Mouse (Mus musculus): ENCODE data around the gene Vps9d1. TPM values are rescaled to one million over a fixed set of nuclear protein-coding genes. Genes with fewer than 3 reads are reported as not detected.

Vps9d1 gene
- 3.9 and 4.5 TPM in 2 replicates for polyA plus RNA-seq (2015; fragmentation: Nextera tagmentation; extraction: Ambion mirVana)

GRCm38 (mm10) chr8:123254099-123254885 lies at the start of gene Vps9d1, which contains the start of gene Zfp276:
Gene Vps9d1 (minus strand): TSS chr8:123254348.
Gene Zfp276 (plus strand): TSS chr8:123254195.
- H3K9ac ChIP-seq (replicated peaks) = peak within 1 kb of the TSS; percentile 93
- peaks cover 36% of the 10 kb centered on the region for H3K36me3 ChIP-seq (replicated peaks; ENCODE audit: insufficient read depth, low read length)
- H3K9me3 ChIP-seq (ENCODE audit: low read length) = no peaks in the 10 kb centered on the region
- peaks cover 18% of the 10 kb centered on the region for H3K4me1 ChIP-seq (ENCODE audit: insufficient read depth)
- WGBS (ENCODE audit: insufficient replicate concordance) = 3% methylated on average over 93 of the region's 99 CpGs
- peak; percentile 92 for DNase-seq
- no peaks in the 10 kb centered on the region for H3K27me3 ChIP-seq (ENCODE audit: insufficient read depth, low read length)
- peak within 1 kb of the TSS; percentile 92 for H3K27ac ChIP-seq (ENCODE audit: low read depth)
- ATAC-seq = peak; percentile 97
- peak within 1 kb of the TSS; percentile 77 for H3K4me2 ChIP-seq (ENCODE audit: low read depth, low read length)
- H3K4me3 ChIP-seq (ENCODE audit: low read depth, low read length) = peak within 1 kb of the TSS; percentile 90
- peak; percentile 9; the same call in 1 of the 2 replicates for TF ChIP-seq CTCF (IDR thresholded peaks at IDR 0.05; ENCODE audit: low read depth)
- TF ChIP-seq EP300 (IDR thresholded peaks at IDR 0.05; ENCODE audit: low read depth) = no peak

- ATAC-seq = peak; percentile 60
- H3K9ac ChIP-seq (replicated peaks) = no peak overlapping the region
Observed at GRCm38 (mm10) chr8:123298301-123298700, 44.2 kb upstream of the Vps9d1 start.

GRCm38 (mm10) chr8:123292785-123293184 lies 38.6 kb upstream of the Vps9d1 start:
- TF ChIP-seq EP300 (IDR thresholded peaks at IDR 0.05; ENCODE audit: low read depth) (no peak), CTCF (IDR thresholded peaks at IDR 0.05; ENCODE audit: low read depth) (no peak)
- WGBS (ENCODE audit: insufficient replicate concordance) = 71% methylated on average over 2 of the region's 2 CpGs
- H3K36me3 ChIP-seq (replicated peaks; ENCODE audit: insufficient read depth, low read length) = 0 out of 2 replicates have a peak, but pooled peaks cover 12% of the 10 kb centered on the region

More at GRCm38 (mm10) chr8:123298301-123298700, 44.2 kb upstream of the Vps9d1 start:
- no peak overlapping the region for H3K4me3 ChIP-seq (ENCODE audit: low read depth, low read length)
- WGBS (ENCODE audit: insufficient replicate concordance) = 66% methylated on average over 11 of the region's 11 CpGs
- 0 out of 2 replicates have a peak, but pooled peaks cover 3% of the 10 kb centered on the region for H3K4me1 ChIP-seq (ENCODE audit: insufficient read depth)
- TF ChIP-seq EP300 (IDR thresholded peaks at IDR 0.05; ENCODE audit: low read depth) (no peak), CTCF (IDR thresholded peaks at IDR 0.05; ENCODE audit: low read depth) (no peak)
- H3K27ac ChIP-seq (ENCODE audit: low read depth) = no peak overlapping the region
- H3K27me3 ChIP-seq (ENCODE audit: insufficient read depth, low read length) = no peaks in the 10 kb centered on the region
- peaks cover 9% of the 10 kb centered on the region; the same call in 1 of the 2 replicates for H3K36me3 ChIP-seq (replicated peaks; ENCODE audit: insufficient read depth, low read length)
- no peaks in the 10 kb centered on the region for H3K9me3 ChIP-seq (ENCODE audit: low read length)
- peak; percentile 42 for DNase-seq
- H3K4me2 ChIP-seq (ENCODE audit: low read depth, low read length) = no peak overlapping the region

GRCm38 (mm10) chr8:123292281-123292680 lies 38.1 kb upstream of the Vps9d1 start:
- Histone ChIP-seq H3K36me3 (replicated peaks; ENCODE audit: insufficient read depth, low read length) (0 out of 2 replicates have a peak, but pooled peaks cover 14% of the 10 kb centered on the region), H3K9ac (replicated peaks) (no peak overlapping the region), H3K27ac (ENCODE audit: low read depth) (no peak overlapping the region)

More at GRCm38 (mm10) chr8:123292785-123293184, 38.6 kb upstream of the Vps9d1 start:
- Histone ChIP-seq H3K4me1 (ENCODE audit: insufficient read depth) (no peaks in the 10 kb centered on the region), H3K4me2 (ENCODE audit: low read depth, low read length) (no peak overlapping the region), H3K9ac (replicated peaks) (no peak overlapping the region), H3K27ac (ENCODE audit: low read depth) (no peak overlapping the region), H3K9me3 (ENCODE audit: low read length) (no peaks in the 10 kb centered on the region), H3K27me3 (ENCODE audit: insufficient read depth, low read length) (no peaks in the 10 kb centered on the region), H3K4me3 (ENCODE audit: low read depth, low read length) (no peak overlapping the region)
- ATAC-seq = peak; percentile 53
- no peak for DNase-seq

GRCm38 (mm10) chr8:123291716-123292115 lies 37.6 kb upstream of the Vps9d1 start:
- no peak for ATAC-seq
- DNase-seq = no peak
- no peak overlapping the region for H3K9ac ChIP-seq (replicated peaks)
- TF ChIP-seq EP300 (IDR thresholded peaks at IDR 0.05; ENCODE audit: low read depth) = no peak
- no peak for TF ChIP-seq CTCF (IDR thresholded peaks at IDR 0.05; ENCODE audit: low read depth)
- H3K4me3 ChIP-seq (ENCODE audit: low read depth, low read length) = no peak overlapping the region
- 0 out of 2 replicates have a peak, but pooled peaks cover 14% of the 10 kb centered on the region for H3K36me3 ChIP-seq (replicated peaks; ENCODE audit: insufficient read depth, low read length)
- WGBS (ENCODE audit: insufficient replicate concordance) = 78% methylated on average over 8 of the region's 8 CpGs
- H3K9me3 ChIP-seq (ENCODE audit: low read length) = no peaks in the 10 kb centered on the region
- no peaks in the 10 kb centered on the region for H3K4me1 ChIP-seq (ENCODE audit: insufficient read depth)
- H3K4me2 ChIP-seq (ENCODE audit: low read depth, low read length) = no peak overlapping the region
- no peaks in the 10 kb centered on the region for H3K27me3 ChIP-seq (ENCODE audit: insufficient read depth, low read length)
- no peak overlapping the region for H3K27ac ChIP-seq (ENCODE audit: low read depth)

More at GRCm38 (mm10) chr8:123292281-123292680, 38.1 kb upstream of the Vps9d1 start:
- no peak overlapping the region for H3K4me2 ChIP-seq (ENCODE audit: low read depth, low read length)
- no peaks in the 10 kb centered on the region for H3K4me1 ChIP-seq (ENCODE audit: insufficient read depth)
- TF ChIP-seq EP300 (IDR thresholded peaks at IDR 0.05; ENCODE audit: low read depth) (no peak), CTCF (IDR thresholded peaks at IDR 0.05; ENCODE audit: low read depth) (no peak)
- ATAC-seq (no peak), DNase-seq (no peak)
- WGBS (ENCODE audit: insufficient replicate concordance) = 72% methylated on average over 3 of the region's 3 CpGs
- H3K4me3 ChIP-seq (ENCODE audit: low read depth, low read length) = no peak overlapping the region
- no peaks in the 10 kb centered on the region for H3K9me3 ChIP-seq (ENCODE audit: low read length)
- H3K27me3 ChIP-seq (ENCODE audit: insufficient read depth, low read length) = no peaks in the 10 kb centered on the region

GRCm38 (mm10) chr8:123290679-123291078 lies 36.5 kb upstream of the Vps9d1 start:
- Histone ChIP-seq H3K9me3 (ENCODE audit: low read length) (no peaks in the 10 kb centered on the region), H3K4me1 (ENCODE audit: insufficient read depth) (no peaks in the 10 kb centered on the region), H3K36me3 (replicated peaks; ENCODE audit: insufficient read depth, low read length) (peaks cover 16% of the 10 kb centered on the region; the same call in 1 of the 2 replicates), H3K4me2 (ENCODE audit: low read depth, low read length) (no peak overlapping the region), H3K27me3 (ENCODE audit: insufficient read depth, low read length) (no peaks in the 10 kb centered on the region), H3K4me3 (ENCODE audit: low read depth, low read length) (no peak overlapping the region), H3K9ac (replicated peaks) (no peak overlapping the region), H3K27ac (ENCODE audit: low read depth) (no peak overlapping the region)
- no peak for TF ChIP-seq EP300 (IDR thresholded peaks at IDR 0.05; ENCODE audit: low read depth)
- TF ChIP-seq CTCF (IDR thresholded peaks at IDR 0.05; ENCODE audit: low read depth) = no peak
- no peak for ATAC-seq
- no peak for DNase-seq
- 95% methylated on average over 8 of the region's 8 CpGs for WGBS (ENCODE audit: insufficient replicate concordance)
